Mouse (Mus musculus): ENCODE measurements around the gene Kcnip2.

Gene Kcnip2

DNA sequence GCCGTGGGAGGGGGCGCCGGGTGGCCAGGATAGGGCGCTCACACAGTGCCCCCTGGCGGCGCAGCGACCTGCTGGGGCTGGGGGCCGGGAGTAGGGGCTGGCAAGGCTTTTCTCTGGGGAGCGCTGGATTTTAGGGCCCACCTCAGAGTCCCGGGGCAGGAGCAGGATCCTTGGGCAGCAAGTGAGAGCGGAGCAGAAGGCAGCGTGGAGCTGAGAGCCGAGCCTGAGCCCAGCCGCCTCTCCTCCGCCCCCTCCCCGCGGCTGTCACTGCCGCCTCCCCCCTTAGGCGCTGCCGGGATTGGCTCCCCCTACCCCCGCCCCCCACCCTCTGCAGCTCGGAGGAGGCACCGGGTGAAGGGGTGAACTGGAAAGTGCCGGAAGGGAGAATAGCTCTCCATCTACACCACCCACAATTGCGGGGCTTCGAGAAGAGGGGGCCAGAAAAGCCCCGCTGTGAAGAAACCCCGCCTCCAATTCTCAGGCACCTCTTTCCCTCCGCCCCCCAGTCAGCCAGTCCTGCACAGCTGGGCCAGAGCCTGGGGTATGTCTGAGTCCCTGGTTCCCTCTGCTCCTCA is at the start of gene Kcnip2:
Gene Kcnip2, minus strand, starts transcription at position 231 of the 575 bp plus-strand sequence.
- peak; percentile 47 for DNase-seq (ENCODE audit: low spot score)

DNA sequence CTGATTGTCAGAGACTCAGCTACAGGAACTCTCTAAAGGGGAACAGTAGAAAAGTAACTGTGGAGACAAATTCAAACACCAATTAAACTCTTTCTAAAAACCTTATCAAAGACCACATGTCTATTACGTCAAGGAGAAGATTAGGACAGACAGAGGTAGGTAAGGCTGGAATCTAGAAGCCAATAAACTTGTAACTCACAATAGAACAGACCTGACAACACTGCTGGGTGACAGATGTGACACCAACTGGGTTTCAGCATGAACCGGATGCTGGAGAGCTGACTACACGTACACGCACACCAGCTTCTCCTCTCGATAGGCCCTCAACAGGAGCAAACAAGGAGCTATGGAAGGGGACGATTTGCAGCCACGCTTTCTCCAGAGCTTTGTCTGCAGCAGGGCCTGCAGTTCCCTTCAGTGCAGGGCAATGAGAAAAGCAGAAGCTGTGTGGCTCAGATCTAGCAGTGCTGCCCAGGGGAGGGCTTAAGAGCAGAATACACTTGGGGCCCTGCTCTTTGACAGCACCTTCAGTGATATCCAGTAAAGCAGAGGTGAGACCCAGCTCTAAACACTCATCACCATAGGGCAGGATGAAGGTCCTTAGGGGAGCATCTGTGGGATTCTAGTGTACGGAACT is 39.5 kb upstream of the Kcnip2 start:
- DNase-seq (ENCODE audit: low spot score): no peak

DNA sequence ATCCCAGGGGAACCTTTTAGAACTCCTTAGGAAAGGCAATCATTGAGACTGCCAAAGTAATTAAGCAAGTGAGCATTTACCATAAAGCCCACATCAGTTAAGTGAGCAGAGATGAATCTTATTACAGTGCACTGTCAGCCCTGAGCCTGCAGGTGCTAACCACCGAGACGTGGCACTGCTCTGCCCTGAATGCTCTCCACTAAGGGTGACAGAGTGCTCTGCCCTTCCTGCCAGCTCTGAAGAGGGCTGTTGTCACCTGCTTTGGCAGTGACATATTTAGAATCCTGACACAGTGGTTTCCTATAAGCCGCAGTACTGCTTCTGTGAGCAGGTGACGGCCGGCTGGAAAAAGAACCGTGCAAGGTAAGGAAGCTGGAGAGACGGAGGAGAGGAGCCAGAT is 38.7 kb upstream of the Kcnip2 start:
- DNase-seq (ENCODE audit: low spot score): no peak

DNA sequence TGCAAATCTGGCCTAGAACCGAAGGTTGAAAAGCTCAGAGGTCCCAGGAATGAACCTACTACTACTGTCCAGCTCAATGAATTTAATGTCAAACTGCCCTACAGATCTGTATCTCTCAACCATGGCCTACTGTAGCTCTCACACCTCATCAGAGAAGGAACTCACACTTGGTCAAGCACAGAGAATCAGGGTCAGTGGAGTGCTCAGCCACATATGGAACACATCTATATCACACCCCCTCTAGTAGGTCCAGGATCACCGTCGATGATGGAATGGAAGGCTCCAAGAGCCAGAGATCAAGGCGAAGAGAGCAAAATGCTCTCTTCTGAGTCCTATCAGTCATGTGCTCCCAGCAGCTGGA is 31.9 kb upstream of the Kcnip2 start:
- no peak for DNase-seq (ENCODE audit: low spot score)

DNA sequence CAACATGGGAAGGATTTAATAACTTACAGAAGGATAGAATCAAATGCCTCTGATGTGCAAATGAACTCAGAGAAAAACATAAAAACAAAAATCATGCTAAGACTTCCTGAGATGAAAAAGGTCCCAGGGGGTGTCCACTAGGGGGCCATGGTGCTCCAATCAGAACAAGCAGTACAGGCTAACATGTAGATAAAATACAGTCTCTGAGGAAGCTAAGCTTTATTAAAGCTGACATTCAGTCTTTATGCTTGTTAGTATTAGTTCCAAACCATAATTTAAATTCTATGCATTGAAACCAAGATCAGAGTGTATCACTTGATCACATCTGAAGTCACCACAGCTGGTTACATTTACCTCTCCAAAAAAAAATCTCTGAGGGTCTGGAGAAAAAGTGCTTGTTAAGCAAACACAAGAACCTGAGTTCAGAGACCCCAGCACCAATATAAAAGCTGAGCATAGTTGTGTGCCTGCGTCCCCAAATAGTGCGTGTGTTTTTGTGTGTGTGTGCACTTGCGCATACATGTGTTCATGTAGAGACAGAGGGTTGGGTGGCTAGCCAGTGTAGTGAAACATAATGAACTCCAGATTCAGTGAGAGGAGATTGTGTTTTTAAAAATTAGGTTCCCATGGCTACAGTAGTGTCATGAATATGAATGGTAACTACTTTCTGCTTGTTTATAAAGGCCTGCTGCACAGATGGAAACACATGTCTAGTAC is 31.3 kb upstream of the Kcnip2 start:
- peak; percentile 49 for DNase-seq (ENCODE audit: low spot score)

DNA sequence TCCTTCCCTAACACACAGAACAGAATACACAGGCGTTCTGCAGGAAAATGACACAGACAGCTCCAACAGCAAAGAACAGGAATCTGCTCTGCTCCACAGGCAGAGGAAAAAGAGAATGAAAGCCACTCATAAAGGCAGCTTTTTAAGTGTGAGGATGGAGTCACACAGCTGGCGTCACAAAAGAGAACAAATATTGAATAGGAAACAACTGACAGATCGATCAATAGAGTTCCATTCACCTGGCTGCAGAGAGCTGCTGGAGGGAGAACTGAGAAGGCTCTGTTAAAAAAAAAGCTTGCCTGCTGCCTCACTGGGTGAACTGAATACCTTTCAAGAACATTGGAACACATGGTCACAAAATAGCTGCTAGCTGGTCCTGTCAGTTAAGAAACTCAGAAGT is 28.3 kb upstream of the Kcnip2 start:
- no peak for DNase-seq (ENCODE audit: low spot score)

DNA sequence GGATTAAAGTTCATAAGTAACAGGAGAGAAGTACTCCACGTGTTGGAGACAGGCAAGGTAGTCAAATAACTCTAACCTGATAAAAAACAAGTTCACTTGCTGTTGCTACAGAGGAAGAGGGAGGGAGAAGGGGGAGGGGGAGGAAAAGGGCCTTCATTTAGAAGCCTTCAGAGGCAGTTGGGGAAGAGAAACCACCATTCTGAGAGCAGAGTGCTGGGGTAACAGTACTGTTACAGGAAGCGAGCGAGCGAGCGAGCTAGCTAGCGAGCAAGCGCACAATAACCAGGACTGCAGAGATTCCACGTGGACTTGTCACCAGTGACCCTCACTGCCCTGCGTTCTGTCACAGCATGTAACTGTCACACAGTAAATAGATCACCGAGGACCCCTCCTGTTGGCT is 27.6 kb upstream of the Kcnip2 start:
- no peak for DNase-seq (ENCODE audit: low spot score)

DNA sequence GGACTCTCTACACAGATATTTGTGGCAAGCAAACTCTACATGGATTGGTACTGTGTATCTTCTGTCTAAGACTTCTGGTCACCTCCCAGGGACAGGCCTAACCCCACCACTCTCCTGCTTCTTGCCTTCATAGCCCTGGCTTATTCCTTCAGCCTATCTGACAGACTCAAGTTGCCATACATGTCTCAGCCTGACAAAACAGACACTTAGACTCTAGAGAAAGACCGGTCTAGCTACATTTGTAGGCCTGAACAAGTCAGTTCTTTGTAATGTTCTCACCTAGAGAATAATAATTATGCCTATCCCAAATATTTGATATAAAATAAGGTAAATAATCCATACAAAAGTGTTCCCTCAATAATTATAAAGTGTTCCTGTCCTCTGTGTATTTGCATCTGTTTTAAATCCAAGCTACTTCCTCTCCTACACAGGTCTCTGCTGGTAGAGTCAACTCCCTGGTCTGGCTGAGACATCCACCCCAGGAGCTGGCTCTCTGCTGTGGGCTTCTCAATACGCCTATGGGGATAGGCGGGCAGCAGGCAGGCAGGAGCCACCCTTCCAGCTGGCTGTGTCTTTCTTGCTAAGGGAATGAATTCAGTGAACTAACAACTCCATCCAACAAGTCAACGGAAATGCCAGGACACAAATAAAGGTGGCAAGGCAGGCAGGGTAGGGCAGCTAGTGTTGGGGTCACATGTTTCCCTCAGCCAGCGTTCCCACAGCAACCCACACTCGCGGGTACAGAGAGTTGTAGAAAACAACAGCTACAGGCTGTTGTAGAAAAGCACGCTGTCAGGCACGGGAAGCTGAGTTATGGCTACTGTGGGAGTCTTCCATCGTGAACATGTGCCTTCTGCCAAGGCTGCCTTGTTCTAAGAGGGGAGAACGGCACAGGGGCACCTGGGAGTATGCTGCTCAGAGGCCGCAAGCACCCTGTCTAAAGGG is 21.5 kb upstream of the Kcnip2 start:
- no peak for DNase-seq (ENCODE audit: low spot score)

DNA sequence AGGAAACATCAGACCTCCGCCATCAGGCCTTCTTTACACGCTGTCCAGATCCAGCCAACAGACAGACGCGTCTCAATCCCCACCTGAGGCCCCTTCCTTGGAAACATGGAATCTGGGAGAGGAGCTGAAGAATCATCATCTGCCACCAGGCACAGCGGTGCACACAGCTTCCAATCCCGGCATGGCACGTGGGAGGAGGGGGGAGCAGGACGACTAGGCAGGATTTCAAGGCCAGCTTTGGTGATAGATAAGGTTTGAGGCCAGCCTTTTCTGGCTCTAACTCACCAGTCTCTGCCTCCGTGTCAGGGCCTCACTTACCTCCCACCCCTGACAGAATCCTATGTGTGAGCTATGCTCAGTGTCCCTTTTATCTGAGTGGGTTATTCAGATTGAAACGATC is 19.6 kb upstream of the Kcnip2 start:
- no peak for DNase-seq (ENCODE audit: low spot score)

DNA sequence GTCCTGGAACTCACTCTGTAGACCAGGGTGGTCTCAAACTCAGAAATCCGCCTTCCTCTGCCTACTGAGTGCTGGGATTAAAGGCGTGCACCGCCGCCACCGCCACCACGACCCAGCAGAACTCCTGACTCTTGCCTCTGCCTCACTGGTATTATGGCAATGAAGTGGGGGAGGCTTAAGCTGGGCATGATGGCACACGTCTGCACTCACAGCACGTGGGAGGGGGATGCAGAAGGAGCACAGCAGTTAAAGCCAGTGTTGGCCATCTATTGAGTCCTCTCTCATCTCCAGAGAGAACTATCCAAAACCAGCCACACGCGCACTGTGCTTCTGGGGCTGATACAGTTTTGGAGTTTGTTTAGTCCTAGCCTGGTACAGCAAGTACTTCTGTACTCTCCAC is 17.8 kb upstream of the Kcnip2 start:
- DNase-seq (ENCODE audit: low spot score): no peak

DNA sequence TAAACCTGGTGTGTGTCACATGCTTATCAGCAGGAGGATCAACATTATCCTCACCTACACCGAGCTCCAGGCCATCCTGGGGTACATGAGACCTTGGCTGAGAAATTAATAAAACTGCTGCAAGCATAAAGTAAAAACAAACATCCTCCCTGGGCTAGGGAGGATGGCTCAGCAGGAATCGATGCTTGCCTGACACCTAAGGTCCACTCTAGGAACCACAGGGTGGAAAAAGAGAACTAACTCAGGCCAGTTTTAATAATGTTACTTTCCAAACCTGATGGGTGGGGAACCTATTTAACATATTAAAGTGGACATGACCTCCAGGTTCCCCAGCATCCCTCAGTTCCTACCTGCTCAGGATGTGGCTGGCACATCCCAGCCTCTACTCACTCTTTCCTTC is 14.8 kb upstream of the Kcnip2 start:
- DNase-seq (ENCODE audit: low spot score): no peak

DNA sequence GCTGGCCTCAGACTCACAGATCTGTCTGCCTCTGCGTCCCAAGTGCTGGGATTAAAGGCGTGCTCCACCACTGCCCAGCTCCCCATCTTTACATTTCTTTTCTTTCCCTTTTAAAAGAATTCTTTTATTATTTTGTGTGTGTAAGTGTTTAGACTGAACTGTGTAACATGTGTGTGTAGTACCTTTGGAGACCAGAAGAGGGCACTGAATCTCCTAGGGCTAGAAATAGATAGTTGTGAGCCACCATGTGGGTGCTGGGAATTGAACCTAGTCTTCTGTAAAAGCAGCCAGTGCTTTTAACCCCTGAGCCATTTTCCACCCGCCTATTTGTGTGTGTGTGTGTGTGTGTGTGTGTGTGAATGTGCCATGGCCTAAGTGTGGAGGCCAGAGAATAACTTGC is 11.9 kb upstream of the Kcnip2 start:
- DNase-seq (ENCODE audit: low spot score): no peak

DNA sequence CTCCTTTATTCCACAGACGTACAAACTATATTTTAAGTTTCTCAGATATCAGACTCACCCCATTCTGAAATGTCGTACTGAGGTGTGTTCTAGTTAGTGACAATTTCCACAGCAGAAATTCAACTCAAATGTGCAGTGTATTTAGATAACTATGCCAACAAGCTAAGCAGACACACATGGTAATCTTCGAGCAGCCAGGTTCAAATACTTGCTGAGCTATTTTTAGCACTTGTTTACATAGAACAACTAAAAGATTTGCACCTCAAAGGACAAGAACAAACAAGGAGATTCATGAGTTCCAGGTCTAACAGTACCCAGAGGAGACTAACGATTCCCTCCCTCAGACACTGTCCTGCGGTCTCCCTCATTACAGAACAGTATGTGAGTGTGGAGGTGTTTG is 11.3 kb upstream of the Kcnip2 start:
- no peak for DNase-seq (ENCODE audit: low spot score)

DNA sequence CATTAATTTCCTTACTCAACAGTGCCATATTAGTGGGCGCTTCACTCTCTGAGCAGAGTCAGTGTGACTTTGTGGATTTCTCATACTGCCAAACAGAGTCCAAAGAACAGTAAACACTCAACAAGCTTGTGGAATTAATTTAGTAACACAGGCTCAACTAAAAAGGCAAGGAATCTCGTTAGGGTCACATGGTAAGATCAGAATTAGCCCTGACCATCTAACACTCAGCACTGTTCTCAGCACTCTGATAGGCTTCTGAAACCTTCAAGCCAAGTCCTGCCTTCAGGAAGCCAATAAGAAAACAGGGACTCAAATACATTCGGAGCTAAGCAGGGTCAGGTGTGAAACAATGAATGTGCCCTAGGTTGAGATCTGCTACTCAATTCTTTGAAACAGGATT is 10.3 kb upstream of the Kcnip2 start:
- no peak for DNase-seq (ENCODE audit: low spot score)

DNA sequence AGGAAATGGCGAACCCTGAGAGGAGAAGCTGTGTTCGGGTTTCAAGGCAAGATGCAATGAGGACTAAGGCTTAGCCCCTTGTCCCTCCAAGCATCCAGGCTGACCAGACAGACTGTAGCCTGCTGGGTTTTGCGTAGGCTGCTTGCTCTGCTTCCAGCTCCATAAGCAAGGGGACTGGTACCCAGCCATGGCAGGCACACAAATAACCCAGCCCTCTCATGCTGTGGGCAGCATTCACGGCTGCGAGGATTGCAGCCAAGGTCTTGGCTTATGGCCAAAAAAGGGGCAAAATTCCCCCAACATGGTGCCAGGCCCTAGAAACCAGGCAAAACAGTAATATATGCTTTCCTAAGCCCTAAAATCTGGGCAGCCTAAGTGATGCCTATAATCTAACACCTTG is 6.0 kb upstream of the Kcnip2 start:
- DNase-seq (ENCODE audit: low spot score): no peak

DNA sequence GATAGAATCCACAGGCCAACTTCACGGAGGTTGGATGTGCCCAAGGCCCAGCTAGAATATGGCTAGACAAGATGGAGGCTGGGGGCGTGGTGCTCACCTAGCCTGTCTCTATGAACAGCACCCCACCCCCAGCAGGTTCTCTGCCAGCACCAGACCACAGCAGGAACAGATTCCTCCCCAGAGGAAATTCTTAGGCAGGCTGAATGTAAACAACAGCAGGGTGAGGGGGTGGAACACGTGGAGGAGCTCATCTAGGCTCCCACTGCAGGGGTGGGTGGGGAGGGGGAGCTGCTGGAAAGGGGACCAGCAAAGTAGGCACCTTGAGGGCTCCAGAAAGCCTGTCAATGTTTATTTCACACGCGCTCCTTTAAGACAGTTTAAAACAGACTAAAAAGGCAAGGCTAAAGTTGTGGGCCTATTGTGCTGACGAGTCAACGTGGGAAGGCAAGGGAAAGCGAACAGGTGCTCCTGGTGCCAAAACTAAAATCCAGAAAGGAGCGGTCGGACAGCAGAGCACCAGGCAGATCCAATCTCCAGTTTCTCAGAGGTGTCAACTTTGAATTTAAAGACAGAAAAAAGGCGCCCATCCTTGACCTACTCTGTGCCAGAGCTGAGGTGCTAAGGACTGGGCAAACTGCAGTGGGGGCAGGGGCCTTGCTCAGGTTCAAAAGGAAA is 2.1 kb upstream of the Kcnip2 start:
- peak; percentile 61 for DNase-seq (ENCODE audit: low spot score)

DNA sequence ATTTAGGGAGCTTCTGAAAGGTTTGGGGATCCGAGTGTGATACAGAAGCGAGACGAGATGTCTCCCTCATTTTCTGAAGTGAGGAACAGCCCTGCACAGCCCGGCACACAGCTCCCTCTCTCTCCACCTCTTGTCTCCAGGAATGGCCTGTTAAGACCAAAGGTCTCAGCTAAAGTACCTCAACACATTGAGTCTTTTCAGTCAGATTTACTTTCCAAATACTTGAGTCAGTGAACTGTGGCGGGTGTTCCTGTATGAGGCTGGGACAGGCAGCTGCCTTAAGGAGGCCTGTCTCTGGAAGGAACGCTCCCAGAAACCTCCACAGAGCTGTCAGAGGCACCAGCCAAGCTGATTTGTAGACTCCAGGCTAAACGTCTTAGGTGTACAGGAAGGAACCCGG is 866 bp upstream of the Kcnip2 start:
- DNase-seq (ENCODE audit: low spot score): no peak

DNA sequence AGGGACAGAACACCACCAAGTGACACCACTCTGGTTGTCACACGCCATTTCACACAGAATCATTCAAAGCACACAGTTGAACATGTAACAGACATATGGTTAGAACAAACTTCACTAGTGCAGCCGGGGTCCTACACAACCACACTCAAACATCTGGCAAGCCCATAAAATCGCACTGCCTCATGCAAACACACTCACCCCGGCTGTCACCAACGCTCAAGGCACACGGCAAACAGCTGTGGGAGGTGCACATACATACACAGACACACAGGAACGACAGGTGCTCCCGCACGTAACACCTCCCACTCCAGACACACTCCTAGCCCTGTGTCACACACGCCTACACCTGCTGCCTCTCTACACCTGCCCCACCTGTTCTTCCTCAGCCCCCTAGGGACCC is 691 bp downstream of the Kcnip2 start:
- no peak for DNase-seq (ENCODE audit: low spot score)

DNA sequence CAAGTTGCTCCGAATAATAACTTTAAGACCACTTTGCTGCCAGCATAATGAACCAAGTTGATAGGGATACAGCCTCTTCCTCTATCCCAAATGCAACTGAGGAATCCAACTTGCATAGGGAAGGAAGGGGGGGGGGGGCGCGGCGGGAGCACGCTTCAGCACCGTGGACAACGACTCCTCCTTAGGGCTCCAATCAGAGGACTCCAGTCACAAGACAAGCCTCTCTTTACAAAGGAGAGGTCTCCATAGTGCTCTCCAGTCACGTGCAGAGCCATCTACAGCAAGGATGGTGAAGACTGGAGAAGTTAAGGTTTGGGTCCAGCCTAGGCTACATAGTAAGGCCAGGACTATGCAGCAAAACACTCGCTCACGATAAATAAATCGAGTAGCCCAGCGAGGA is 2.1 kb downstream of the Kcnip2 start:
- no peak for DNase-seq (ENCODE audit: low spot score)

DNA sequence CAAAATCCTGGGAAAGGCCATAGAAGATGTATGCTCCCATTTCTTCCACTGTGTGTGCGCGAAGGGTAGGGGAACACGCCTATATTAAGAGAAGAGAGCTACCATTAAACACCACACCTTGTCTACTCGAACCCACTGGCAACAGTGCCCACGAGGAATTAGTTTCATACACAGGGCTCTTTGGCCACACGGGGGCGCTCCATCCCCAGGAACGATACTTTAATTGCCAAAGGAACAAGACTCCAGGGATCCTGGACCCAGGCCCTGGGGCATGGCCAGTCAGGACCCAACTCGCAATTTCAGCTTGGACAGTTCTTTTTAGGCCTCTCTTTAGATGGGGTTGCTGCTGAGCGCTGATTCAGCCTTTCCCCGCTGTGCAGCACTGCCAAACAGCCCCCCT is 2.6 kb downstream of the Kcnip2 start:
- peak; percentile 93 for DNase-seq (ENCODE audit: low spot score)

DNA sequence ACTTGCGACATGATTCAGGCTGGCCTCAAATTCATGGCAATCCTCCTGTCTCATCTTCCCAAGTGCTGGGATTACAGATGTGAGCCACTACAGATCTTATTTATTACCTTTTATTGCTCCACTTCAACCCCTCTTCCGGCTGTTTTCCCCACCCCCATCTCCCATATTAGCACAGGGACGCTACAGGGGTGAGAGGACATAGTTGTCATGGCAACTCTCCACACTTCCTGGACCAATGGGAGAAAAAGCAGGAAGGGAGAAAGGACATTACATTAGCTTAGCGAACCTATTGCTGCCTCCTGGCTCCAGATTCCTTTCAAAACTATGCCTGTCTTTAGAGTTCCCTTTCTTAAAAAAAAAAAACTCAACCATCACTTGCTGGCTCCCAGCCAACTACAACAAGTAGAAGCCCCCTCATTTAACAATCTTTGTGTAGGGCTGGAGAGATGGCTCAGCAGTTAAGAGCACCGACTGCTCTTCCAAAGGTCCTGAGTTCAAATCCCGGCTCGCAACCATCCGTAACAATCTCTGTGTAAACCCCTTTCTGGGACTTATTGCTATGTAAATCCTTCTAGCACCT is 3.1 kb downstream of the Kcnip2 start:
- DNase-seq (ENCODE audit: low spot score): no peak

DNA sequence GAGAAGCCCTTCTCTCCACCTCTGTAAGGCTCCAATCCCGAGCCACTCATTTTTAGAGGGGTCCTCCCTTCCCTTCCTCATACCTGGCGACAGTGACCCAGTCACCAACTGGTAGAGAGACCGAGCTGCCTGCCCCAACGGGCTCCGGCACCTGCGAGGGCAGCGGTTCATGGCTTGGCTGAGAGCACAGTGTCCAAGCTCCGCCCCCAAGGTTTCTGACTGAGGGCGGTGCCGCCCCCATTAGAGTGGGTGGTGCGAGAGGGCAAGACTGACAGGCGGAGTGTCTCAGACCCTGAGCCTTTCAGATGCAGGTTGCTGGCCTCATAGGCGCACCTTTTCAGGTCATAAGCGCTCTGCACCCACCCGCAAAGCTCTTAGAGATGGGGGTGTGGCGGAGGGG is 3.7 kb downstream of the Kcnip2 start:
- DNase-seq (ENCODE audit: low spot score): no peak
